Mouse (Mus musculus) embryo, embryonic 10.5 days (tissue): ENCODE results near the gene Vps9d1.
"Not testable (repeated sequence)": the region's sequence is repeated elsewhere in the genome, so short reads cannot be mapped to it uniquely, and the experiment has no call there.

Source experiments
- DNase-seq: peaks from one replicate; pipeline ENCODE4 v3.0.0-alpha.2; 2015; ENCODE audit warnings: low spot score

Vps9d1 gene

DNA sequence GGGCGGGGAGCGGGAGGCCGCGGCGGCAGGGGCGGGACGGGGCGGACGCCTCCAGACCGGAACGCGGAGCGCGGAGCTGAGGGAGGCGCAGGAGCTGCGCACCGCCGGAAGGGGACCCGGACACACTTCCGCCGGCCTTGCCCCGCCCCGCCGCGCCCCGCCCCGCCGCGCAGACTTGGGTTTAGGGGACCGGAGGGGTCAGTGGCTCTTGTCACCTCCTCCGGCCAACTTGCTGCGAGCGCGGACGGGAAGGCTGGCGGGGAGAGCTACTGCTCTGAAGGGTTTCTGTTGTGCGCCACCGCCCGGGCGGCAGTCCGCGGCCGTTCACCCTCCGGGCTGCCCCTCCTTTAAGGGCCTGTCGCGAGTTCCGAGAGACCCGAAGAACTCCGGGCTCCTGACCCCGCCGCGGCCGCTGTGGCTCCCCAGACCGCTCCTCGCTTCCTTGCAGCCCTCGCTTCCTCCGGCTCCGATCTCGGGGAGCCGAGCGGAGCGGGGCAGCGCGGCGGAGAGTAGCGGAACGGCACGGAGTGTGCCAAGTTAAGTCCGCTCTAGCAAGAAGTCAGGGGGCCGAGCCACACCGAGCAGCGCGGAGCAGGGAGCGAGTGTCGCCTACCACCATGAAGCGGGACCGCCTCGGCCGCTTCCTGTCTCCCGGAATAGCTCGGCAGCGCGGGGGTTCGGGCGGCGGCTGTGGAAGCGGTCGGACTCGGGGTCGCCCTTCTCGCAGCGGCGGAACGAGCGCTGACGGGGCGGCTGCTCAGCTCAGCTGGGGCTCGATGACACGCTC is at the start of gene Vps9d1, which contains the start of gene Zfp276:
Vps9d1 (minus strand) TSS at position 250 of the 787 bp plus-strand sequence.
Zfp276 (plus strand) TSS at position 97 of the 787 bp plus-strand sequence.
- peak; percentile 83 for DNase-seq

DNA sequence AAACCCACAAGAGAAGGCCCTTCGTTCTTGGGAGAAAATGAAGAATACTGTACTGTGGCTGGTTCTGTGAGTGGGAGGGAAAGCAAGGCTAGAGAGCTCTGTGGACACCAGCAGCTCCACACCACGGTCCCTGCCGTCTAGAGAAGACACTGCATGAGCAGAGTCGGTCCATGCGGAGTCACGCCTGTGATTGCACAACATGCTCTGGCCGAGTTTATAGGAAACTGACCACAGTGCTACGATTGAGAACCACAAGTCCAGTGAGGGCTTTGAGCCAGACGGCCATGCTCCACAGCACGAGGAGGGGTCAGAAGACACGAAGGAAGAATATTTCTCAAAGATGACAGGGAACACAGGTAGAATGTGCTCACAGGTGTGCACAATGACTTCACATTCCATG is 44.2 kb upstream of the Vps9d1 start:
- DNase-seq: no peak

DNA sequence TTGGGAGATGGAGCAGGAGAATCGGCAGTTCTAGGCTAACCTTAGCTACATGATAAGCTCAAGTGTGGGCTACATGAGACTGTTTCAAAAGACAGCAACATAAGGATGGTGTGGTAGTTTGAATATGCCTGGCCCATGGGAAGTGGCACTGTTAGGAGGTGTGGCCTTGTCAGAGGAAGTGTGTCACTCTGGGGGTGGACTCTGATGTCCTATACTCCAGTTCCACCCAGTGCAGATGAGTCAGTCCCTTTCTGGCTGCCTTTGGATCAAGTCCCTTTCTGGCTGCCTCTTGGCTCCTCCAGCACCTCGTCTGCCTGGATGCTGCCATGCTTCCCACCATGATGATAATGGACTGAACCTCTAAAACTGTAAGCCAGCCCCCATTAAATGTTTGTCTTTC is 38.6 kb upstream of the Vps9d1 start:
- DNase-seq: no peak

DNA sequence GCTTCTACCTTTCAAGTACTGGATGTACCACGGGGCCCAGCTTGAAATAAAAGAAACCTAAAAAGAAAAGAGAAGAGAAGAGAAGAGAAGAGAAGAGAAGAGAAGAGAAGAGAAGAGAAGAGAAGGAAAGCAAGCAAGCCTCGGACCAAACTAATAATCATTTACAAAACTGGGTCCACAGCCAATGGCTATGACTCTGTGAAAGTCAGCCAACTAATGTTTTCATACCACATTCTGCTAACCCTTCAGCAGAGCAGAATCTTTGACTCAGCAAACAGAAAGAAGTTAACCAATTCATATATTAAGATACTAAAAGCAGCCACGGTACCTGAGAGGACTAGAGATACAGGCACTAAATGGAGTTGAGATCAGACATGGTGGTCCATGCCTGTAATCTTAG is 38.1 kb upstream of the Vps9d1 start:
- no peak for DNase-seq

DNA sequence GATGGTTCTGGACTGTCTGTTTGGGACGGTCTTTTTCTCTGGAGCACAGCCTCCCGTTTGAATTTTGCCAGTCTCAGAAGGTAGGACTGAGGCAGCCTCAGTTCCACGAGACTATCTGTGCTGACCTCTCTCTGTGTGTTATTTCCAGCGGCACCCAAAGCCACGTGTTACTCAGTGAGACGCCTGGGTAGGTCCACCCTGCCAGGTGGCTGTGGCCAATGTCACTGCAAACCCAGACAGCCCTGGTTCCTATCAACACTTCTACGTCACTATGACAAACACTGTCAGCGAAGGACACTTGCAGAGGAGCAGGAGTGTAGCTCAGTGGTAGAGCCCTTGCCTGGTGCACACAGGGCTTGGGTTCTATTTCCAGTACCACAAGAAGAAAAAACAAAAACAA is 37.6 kb upstream of the Vps9d1 start:
- DNase-seq: no peak

DNA sequence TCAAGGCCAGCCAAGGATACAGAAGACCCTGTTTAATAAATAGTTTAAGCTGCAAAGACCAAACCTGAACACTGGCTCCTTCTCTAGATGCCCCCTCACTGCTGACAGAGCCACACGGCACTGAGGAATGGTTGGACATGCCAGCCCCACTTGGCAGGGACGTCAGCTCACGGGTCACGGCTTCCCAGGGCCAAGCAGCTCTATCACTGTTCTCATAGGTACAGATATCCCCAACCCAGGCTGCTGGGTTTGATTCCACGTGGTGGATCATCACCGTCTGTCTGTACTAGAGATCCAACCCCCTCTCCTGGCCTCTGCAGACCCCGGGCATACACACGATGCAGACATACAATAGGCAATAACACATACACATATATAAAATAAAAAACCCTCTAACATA is 36.5 kb upstream of the Vps9d1 start:
- DNase-seq: no peak

DNA sequence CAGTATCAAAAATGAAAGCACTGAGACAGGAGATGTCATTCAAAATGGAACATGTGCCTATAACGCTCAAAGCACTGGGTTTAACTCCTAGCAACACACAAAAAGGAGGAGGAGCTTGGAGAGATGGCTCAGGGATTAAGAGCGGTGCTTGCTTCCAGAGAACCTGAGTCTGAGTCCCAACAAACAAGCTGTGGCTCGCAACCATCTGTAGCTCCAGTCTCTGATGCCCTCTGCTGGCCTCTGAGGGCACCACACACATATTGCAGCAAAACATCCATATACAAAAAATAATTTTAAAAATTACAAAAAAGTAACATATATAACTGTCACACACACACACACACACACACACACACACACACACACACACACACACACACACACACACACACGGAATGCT is 36.0 kb upstream of the Vps9d1 start:
- peak; percentile 36 for DNase-seq

DNA sequence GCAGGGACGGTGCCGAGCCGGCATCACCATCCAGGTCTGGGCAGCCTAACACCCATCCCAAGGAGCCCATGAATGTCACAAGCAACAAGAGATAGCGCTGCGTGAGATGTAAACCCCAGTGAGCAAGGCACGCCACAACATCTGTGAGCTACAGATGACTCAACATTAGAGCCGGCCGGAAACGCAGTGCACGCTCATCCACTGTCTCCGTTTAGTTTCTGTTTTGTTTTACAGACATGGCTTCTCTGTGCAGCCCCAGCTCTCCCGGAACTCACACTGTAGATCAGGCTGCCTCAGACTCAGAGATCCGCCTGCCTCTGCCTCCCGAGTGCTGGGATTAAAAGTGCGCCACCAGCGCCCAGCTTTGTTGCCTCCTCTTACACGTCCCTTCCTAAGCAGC is 33.2 kb upstream of the Vps9d1 start:
- no peak for DNase-seq

DNA sequence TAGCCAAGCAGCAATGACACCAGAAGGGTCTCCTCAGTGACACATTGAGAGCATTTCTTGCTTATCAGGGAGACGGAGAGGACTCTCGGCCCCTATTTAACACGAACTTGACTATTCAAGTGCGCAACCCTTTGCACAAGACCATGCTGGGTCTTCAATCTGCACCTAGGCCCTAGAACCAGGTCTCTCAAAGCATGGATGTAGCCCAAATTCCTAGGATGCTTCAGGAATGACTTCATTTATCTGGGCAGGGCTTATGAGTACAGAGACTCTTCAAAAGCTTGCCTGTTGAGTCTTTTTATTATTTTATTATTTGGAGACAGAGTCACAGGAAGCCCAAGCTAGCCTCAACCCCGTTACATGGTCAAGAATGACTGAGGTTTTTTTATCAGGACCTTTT is 30.3 kb upstream of the Vps9d1 start:
- no peak for DNase-seq

DNA sequence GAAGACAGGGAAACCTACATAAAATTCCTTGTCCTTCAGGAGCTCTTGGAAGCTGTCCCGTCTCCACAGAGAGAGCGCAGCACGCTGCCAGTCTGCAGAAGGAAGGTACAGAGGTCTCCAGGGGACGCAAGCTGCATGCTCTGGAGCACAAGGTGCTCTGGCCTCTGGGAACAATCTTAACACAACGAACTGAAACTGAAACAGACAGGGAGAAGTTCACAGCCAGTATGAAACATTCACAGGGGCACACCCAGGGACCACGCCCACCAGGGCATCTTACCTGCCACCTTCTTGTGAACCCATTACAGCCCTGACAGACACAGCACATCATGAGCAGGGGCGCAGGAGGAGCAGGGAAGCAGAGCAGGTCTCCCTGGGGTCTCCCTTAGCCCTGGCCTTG is 29.8 kb upstream of the Vps9d1 start:
- DNase-seq: no peak

DNA sequence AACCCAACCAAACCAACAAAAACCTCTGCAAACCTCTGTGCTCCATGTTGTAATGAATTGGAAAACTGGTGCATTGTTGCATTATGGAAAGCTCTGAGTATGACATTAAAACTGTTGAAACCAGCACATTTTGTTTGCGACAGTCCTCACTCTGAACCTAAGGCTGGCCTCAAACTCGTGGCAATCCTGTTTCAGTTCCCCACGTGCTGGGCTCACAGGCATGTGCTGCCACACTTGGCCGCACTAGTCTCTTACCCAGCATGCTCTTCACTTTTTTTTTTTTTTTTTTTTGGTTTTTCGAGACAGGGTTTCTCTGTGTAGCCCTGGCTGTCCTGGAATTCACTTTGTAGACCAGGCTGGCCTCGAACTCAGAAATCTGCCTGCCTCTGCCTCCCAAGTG is 28.8 kb upstream of the Vps9d1 start:
- not testable (repeated sequence) for DNase-seq

DNA sequence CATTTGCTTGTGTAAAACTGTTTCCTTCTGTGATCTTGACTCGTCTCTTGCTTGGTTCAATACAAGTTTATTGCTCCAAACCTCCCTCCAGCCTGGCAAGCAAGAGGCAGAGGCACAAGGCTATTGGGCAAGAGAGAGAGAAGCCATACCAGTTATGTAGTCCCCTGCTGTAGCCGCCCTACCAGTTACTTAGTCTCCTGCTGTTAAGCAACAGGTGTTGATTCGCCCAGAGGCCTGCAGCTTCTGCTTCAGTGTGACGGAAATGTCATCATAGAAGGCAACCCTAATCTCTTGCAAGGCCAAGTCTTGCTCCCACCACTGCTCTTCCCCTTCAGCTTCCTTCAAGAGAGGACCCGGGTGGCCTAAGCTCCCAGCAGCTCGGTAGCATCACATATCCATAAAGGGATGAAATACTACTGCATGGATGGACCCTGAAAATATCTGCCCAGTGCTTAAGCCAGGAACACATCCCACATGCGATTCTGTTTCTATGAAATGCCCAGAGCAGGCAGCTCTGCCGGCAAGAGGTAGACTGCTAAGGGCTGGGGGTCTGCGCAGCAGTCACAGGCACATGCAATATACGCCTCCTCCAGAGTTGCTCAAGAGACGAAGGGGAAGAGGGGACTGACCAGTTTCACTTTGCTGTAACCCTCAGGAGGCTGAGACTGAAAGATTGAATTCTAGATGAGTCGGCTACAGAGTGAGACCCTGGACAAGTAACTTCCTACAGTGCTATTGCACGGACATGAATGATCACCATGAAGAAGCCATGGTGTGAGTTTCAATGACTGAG is 26.4 kb upstream of the Vps9d1 start:
- DNase-seq: no peak

DNA sequence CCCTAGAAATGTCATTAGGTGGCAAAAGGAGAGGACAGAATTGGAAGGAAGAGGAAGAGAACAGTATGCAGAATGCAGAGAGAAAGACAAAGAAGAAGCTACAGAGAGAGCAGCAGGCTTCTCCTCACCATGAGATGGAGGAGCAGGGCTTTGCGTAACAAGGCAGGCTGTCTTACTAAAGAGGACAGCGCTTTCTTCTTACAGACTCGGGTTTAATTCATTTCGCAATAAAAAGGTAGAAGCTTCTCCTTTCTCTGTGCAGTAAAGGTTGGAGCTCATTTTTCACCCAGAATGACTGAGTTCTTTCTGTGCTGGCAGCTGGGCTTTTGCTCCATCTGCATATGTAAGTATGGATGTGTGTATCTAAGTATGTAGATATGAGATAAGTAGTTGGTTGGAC is 25.7 kb upstream of the Vps9d1 start:
- no peak for DNase-seq

DNA sequence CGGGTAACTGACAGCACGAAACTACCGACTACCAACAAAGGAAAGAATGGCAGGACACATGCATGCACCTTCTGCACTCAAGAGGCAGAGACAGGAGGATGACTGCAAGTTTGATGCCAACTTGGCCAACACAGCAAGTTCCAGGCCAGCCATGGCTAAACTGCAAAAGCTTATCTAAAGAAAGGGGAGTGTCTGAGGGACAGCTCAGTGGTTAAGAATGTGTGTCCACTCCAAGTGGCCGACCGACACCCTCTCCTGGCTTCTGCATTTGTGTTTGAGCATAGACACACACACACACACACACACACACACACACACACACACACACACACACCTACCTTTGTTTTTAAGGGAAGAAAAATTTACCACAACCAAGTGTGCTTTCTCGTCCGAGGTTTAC is 24.3 kb upstream of the Vps9d1 start:
- no peak for DNase-seq

DNA sequence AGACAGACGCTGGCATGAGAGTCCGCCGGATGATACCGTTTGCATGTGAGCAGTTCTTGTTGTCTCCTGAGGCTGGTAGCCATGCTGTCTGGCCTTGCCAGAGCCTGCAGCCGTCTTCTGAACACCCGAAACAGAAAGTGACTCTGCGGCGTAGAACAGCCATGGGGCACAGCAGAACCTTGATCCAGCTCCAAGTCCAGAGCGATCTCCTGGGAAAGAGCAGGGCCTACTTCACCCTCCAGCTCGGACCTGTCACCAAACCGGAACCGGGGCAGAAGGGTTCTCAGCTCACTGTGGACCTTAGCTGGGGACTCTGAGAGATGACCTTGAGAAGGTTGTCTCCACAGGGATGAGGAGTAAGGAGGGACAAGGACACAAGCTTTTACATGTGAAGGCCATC is 20.9 kb upstream of the Vps9d1 start:
- no peak for DNase-seq

DNA sequence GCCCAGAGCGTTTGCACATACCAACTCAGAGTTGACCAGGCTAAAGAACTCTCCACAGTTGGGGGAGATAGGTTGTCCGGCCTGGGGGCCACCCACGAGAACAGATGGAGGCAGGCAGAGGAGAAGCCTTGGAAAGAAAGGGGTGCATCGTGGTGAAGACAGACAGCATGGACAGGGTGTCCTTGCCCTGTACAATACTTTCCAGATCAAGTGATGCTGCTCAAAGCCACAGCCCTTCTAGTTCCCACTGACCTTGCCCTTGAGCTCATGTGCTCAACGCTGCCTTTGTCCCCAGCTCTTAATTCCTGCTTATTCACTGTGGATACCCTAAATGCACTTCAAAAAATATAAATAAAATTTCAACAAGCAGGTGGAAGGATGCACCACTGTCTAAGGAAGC is 20.3 kb upstream of the Vps9d1 start:
- no peak for DNase-seq

DNA sequence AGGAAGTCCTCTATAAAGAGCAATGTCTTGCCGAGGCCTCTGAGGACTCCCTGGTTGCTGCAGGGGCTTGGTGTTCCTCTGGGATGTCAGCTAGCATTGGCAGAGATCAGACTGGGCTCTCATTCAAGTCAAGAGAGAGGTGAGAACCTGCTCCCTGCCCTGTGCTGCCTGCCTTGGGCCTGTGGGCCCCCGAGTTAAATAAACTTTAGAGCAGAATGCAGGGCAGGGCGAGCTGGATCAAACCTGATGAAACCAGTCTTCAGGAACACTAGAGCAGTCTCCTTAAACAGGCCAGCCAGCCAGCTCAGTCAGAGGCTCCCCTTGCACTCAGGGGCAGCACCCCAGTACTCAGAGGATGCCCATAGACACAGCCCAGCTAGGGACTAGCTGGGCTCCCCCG is 17.8 kb upstream of the Vps9d1 start:
- DNase-seq: no peak

DNA sequence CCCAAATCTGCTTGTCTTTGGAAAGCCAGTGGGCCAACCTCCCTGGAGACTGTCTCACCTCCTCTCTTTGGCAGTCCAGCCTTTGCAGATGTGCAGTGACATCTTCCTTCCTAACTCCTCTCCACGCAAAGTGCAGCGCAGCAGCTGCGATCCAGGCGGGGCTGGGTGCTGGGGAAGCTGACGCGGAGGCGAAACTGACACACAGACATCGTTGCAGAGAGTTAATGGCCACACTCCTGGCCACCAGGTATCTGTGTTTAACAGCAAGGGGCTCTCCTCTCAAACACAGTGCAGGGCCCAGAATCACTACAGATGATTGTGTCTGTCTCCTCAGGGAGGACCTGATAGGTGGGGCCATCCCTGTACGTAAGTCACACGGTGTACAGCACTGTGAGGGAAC is 17.0 kb upstream of the Vps9d1 start:
- no peak for DNase-seq

DNA sequence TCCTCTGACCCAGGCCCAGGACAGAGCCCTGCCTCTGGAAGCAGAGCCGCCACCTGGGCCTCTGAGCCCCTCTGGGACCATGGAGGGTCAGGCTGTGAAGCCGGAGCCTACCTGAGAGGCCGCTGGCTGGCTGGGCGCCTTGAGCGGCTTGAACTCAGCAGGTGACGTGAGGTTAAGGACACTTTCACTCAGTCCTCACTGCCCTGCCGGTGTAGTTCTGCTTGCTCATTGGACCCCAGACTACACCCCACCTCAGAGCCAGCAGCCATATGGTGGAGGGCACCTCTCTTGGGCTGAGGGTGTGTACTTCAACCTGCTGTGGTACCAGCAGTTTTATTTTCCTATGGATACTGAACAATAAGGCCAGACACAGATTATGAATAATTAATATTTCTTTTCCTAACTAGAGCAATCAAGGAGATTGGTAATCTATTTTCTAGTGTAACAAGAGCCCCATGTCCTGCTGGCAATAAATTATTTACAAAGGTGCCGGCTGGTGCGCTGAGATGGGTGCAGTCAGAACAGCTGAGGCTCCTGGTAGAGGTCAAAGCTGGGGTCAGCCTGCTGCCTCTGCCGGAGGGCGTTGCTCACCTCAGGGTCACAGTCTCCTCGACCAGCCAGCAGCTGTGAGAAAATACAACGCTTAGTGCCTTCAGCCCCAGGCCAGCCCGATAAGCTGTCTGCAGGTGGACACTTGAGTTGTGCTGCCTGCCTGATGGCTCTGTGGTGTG is 13.9 kb upstream of the Vps9d1 start:
- DNase-seq: peak; percentile 21

DNA sequence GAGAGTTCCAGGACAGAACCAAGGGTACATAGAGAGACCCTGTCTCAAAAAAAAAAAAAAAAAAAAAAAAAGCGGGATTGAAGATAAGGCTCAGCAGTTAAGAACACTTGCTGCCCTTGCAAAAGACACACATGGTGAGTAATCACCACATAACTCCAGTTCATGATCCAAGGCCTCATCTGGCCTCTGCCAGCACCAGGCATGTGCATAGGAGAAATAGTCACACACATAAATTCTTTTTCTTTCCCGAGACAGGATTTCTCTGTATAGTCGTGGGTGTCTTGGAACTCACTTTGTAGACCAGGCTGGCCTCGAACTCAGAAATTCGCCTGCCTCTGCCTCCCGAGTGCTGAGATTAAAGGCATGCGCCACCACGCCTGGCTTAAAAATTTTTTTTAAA is 3.4 kb upstream of the Vps9d1 start:
- not testable (repeated sequence) for DNase-seq

DNA sequence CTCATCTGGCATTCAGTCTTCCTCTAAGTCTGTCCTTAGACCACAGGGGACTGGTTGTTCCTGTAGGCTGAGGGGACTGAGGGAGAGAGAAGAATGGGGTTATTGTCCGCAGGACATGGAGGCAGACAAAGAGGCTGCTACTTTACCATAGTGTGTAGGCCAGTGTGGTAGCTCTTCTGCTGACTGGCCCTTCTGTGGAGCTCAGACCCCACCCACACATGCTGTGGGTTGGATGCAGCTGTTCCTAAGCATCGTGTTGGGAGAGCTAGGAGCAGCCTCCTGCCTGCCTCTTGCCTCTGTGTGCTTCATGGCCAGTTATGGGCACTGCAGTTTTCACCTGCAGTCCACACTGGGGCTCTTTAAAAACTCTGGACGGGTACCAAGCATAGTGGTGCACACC is 3.0 kb upstream of the Vps9d1 start:
- DNase-seq: no peak

DNA sequence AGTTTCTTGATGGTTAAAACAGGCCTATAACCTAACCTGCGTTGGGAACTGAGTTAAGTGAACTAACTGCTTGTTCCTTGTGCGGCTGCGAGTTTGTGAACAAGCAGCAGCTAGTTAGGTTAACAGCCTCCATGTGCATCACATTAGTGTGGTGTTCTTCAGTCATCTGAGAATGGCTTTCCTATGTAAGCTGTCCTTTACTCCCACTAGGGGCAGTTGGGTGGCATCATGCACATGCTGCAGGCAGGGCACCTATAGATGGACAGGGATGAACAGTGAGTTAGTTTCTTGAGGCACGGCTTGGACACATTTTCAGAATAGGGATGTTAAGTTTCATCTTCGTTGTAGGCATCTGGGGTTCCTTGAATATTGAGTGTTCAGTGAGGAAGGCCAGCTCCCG is 1.0 kb upstream of the Vps9d1 start:
- no peak for DNase-seq
